Mouse (Mus musculus) embryonic facial prominence, embryonic 11.5 days (tissue): ENCODE data around the gene Mylk3. TPM values are rescaled to one million over a fixed set of nuclear protein-coding genes. Genes with fewer than 3 reads are reported as not detected.

Experiments used
- ATAC-seq: fragments of 200-750 bp; cut with Nextera tagmentation; replicated peaks from 2 replicates; pipeline ENCODE4 v1.8.0; 2017; ENCODE audit warnings: low read depth; ENCODE audit not compliant: insufficient number of reproducible peaks, low FRiP score, low TSS enrichment
- DNase-seq: peaks from one replicate; pipeline ENCODE4 v3.0.0-alpha.2; 2015; ENCODE audit warnings: low spot score
- H3K27ac ChIP-seq: fragments of 300-500 bp; sonication (generic); replicated peaks from 2 replicates; pipeline ENCODE4 v1.5.1; 2014; ENCODE audit warnings: mild to moderate bottlenecking, low read depth, low read length, control low read depth
- H3K27me3 ChIP-seq: fragments of 300-500 bp; sonication (generic); 2 replicates; pipeline ENCODE4 v1.6.1; 2014; ENCODE audit warnings: mild to moderate bottlenecking, low read length, moderate library complexity, mixed read lengths; ENCODE audit not compliant: control insufficient read depth, insufficient read depth
- H3K36me3 ChIP-seq: fragments of 300-500 bp; sonication (generic); replicated peaks from 2 replicates; pipeline ENCODE4 v1.6.1; 2014; ENCODE audit warnings: low read depth, mild to moderate bottlenecking, low read length, moderate library complexity, mixed read lengths; ENCODE audit not compliant: control insufficient read depth, insufficient read depth
- H3K4me1 ChIP-seq: fragments of 300-500 bp; sonication (generic); 2 replicates; pipeline ENCODE4 v1.6.1; 2014; ENCODE audit warnings: low read length, mixed read lengths; ENCODE audit not compliant: control insufficient read depth, insufficient read depth
- H3K4me2 ChIP-seq: fragments of 300-500 bp; sonication (generic); 2 replicates; pipeline ENCODE4 v1.6.1; 2014; ENCODE audit warnings: low read depth, mild to moderate bottlenecking, control low read depth, low read length, moderate library complexity
- H3K4me3 ChIP-seq: fragments of 300-500 bp; sonication (generic); 2 replicates; pipeline ENCODE4 v1.5.1; 2014; ENCODE audit warnings: low read depth, low read length, control low read depth
- H3K9ac ChIP-seq: fragments of 300-500 bp; sonication (generic); replicated peaks from 2 replicates; pipeline ENCODE4 v1.6.1; 2014; ENCODE audit warnings: mild to moderate bottlenecking, control low read depth, low read length
- H3K9me3 ChIP-seq: fragments of 300-500 bp; sonication (generic); replicated peaks from 2 replicates; pipeline ENCODE4 v1.6.1; 2016; ENCODE audit warnings: mild to moderate bottlenecking, low read length, inconsistent platforms, mixed read lengths; ENCODE audit not compliant: control insufficient read depth
- WGBS: fragments of 180-500 bp; shearing (Covaris S2); extraction: QIAGEN DNeasy Blood & Tissue Kit; methylation state at CpG from one replicate; pipeline ENCODE4 v1.1.7; 2014; 5-methylcytosine and 5-hydroxymethylcytosine counted together
- polyA plus RNA-seq: library from polyadenylated mRNA; unstranded; fragments of >200 nt; fragmentation: Nextera tagmentation; extraction: Ambion mirVana; gene quantifications from 2 replicates; pipeline ENCODE4 v1.2.1, GENCODE M21; 2014

Gene Mylk3
- polyA plus RNA-seq, 1 experiment from 2014 or later = 2.9 TPM

DNA sequence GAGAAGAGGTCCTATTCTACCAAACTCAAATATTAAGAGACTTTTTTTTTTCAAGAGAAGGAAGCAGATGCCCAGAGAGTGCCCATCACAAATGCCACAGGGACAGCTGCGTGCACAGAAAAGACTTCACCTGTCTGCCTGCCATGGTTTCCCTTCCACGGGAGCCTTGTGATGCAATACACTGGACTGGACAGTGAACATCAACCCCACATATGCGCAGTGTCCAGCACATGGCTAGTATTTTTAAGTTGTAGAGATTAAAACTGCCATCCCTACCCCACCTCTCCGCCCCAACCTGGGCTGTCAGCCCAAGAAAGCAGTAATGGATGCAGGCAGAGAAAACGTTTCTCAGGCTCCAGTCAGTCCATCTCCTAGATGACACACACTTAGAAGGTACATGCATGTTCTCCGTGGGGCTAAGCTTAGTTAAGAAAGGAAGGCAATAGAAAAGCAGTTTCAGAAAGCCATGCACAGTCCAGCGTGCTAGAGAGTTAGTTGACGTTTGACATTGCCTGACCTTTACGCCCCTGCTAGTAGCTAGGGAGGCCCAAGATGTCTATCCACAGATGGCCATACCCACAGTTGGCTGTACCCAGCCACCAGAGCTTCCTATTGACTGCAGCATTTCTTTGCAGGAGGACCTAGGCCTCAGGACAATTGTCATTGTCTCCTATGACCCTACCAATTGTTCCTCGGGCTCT lies 5.9 kb downstream of the Mylk3 start:
- Histone ChIP-seq H3K4me3 (no peak overlapping the region), H3K27ac (no peak overlapping the region), H3K4me2 (no peak overlapping the region), H3K9ac (no peak overlapping the region), H3K9me3 (no peaks in the 10 kb centered on the region), H3K27me3 (no peaks in the 10 kb centered on the region), H3K4me1 (no peaks in the 10 kb centered on the region), H3K36me3 (no peaks in the 10 kb centered on the region)
- no peak for ATAC-seq
- no peak for DNase-seq
- 71% methylated on average over 10 of the region's 10 CpGs for WGBS

- Histone ChIP-seq H3K9me3 (no peaks in the 10 kb centered on the region), H3K27ac (no peak overlapping the region), H3K4me2 (no peak overlapping the region), H3K4me3 (no peak overlapping the region), H3K27me3 (no peaks in the 10 kb centered on the region), H3K9ac (no peak overlapping the region), H3K36me3 (no peaks in the 10 kb centered on the region), H3K4me1 (no peaks in the 10 kb centered on the region)
- ATAC-seq (no peak), DNase-seq (peak; percentile 53)
- WGBS = 45% methylated on average over 2 of the region's 2 CpGs
These were observed 6.9 kb downstream of the Mylk3 start for GRCm38 (mm10) chr8:85379142-85379781.

DNA sequence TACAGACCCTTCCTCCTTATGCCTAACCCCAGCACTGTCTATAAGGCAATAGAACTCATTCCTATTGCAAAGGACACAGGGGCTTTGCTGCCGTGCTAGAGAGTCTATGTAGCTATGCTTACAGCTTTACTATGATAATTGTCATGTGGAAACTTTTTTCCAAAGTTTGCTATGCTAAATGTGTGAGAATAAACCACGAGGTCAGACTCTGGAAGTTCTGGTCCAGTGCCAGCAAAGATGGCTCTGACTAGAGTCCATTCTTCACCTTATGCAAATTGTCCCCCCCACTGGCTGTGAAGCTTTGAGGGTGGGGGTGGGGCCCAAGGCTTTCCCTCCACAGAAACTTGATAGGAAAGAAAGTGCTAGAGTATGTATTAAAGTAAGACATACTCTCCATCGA lies 9.6 kb downstream of the Mylk3 start:
- DNase-seq (no peak), ATAC-seq (no peak)
- H3K36me3 ChIP-seq = no peaks in the 10 kb centered on the region
- no peak overlapping the region for H3K4me2 ChIP-seq
- H3K4me1 ChIP-seq = no peaks in the 10 kb centered on the region
- WGBS = 68% methylated on average over 3 of the region's 3 CpGs
- H3K27ac ChIP-seq = no peak overlapping the region
- no peak overlapping the region for H3K9ac ChIP-seq
- no peak overlapping the region for H3K4me3 ChIP-seq
- H3K9me3 ChIP-seq = no peaks in the 10 kb centered on the region
- no peaks in the 10 kb centered on the region for H3K27me3 ChIP-seq

GRCm38 (mm10) chr8:85374286-85374685 lies 11.9 kb downstream of the Mylk3 start:
- H3K27ac ChIP-seq = no peak overlapping the region
- peak; percentile 37 for DNase-seq
- 46% methylated on average over 4 of the region's 4 CpGs for WGBS
- H3K9ac ChIP-seq = no peak overlapping the region
- no peaks in the 10 kb centered on the region for H3K4me1 ChIP-seq
- H3K9me3 ChIP-seq = no peaks in the 10 kb centered on the region
- H3K4me3 ChIP-seq = no peak overlapping the region
- H3K36me3 ChIP-seq = no peaks in the 10 kb centered on the region
- ATAC-seq = no peak
- H3K27me3 ChIP-seq = no peaks in the 10 kb centered on the region
- no peak overlapping the region for H3K4me2 ChIP-seq

DNA sequence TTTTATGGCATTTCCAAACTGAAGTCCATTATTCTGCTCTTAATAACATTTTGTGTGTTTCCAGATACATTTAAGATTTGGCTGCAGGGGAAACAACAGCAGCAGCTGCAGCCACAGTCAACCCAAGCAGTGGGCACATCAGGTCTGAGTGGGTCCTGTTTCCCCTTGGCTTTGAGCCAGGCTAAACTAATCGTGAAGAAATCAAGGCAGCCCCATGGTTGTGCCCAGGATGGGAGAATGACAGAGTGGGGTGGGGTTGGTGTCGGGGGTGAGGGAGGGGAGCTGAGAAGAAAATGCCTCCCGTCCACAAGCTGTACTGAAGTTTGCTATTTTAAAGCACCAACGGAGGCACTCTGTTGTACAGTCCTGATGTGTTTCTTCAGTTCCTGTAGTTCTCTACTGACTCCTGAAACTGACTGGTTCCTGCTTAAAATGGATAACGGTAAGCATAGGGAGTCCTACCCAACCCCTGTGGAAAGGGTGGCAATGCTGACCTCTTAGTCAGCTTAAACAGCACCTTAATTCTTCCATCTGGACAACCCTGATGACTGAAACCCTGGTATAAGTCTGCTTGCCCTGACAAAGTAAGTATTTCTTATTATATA lies 12.6 kb downstream of the Mylk3 start:
- 65% methylated on average over 5 of the region's 5 CpGs for WGBS
- H3K27ac ChIP-seq = no peak overlapping the region
- no peak overlapping the region for H3K4me3 ChIP-seq
- H3K9ac ChIP-seq = no peak overlapping the region
- no peaks in the 10 kb centered on the region for H3K36me3 ChIP-seq
- ATAC-seq = no peak
- DNase-seq = no peak
- no peaks in the 10 kb centered on the region for H3K27me3 ChIP-seq
- H3K4me2 ChIP-seq = no peak overlapping the region
- H3K4me1 ChIP-seq = no peaks in the 10 kb centered on the region
- no peaks in the 10 kb centered on the region for H3K9me3 ChIP-seq

GRCm38 (mm10) chr8:85372465-85372839 lies 13.7 kb downstream of the Mylk3 start:
- Histone ChIP-seq H3K27ac (no peak overlapping the region), H3K4me2 (no peak overlapping the region), H3K36me3 (no peaks in the 10 kb centered on the region), H3K9ac (no peak overlapping the region), H3K4me3 (no peak overlapping the region), H3K9me3 (no peaks in the 10 kb centered on the region), H3K4me1 (no peaks in the 10 kb centered on the region), H3K27me3 (no peaks in the 10 kb centered on the region)
- no peak for DNase-seq
- WGBS = 97% methylated on average over 1 of the region's 1 CpGs
- no peak for ATAC-seq

DNA sequence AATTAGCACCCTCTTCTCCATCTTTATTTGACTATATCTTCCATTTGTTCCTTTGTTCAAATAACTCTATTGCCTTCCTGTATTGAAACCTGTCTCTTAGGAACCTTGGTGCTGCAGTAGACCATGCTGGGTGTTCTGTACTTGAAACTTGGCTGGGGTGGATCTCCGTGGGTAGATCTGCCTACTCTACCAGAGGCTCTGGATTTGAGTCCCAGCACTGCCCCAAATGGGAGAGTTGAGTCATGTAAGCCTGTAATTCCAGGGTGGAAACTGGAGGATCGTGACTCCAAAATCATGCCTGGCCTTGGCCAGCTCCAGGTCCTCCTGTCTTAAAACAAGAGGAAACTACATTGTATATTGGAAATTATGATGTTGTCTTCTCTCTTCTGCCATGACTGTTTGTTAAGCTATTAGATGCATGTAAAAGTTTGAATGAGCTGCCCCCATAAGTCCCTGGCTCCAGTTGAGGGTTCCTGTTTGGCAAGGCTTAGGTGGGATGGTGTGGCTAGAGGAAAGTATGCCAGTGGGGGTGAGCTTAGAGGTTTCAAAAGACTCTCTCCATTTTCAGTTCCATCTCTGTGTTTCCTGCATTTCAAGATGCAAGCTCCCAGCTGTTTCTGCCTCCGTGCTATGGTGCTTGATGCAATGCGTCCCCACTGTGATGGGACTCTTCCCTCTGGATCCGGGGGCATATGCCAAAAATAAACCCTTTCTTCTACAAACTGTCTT lies 14.2 kb downstream of the Mylk3 start:
- Histone ChIP-seq H3K4me2 (no peak overlapping the region), H3K9ac (no peak overlapping the region), H3K36me3 (no peaks in the 10 kb centered on the region), H3K4me3 (no peak overlapping the region), H3K9me3 (no peaks in the 10 kb centered on the region), H3K27me3 (no peaks in the 10 kb centered on the region), H3K27ac (no peak overlapping the region), H3K4me1 (no peaks in the 10 kb centered on the region)
- DNase-seq (no peak), ATAC-seq (no peak)
- WGBS = 76% methylated on average over 5 of the region's 5 CpGs

DNA sequence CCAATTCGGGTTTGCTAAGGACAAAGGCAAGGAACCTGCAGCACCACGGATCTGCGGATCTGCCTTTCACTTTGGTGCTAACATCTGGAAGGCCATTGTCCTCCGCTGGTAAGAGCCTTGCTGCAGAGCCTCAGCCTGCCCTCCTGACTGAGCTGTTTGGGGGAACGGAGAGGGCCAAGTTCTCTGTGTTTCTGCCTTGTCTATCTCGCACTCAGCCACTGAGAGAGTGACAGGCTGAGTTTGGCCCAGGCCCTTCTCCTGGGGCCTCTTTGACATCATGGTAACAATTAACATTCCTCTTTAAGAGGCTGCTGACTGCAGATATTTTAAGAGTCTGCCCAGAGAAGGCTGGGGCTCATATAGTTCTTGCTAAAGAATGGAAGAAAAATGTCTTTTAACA lies 21.0 kb downstream of the Mylk3 start:
- DNase-seq (peak; percentile 55), ATAC-seq (peak; percentile 18; the same call in 1 of the 2 replicates)
- Histone ChIP-seq H3K9ac (no peak overlapping the region), H3K4me2 (no peak overlapping the region), H3K27ac (no peak overlapping the region), H3K4me1 (no peaks in the 10 kb centered on the region), H3K9me3 (no peaks in the 10 kb centered on the region), H3K36me3 (no peaks in the 10 kb centered on the region), H3K27me3 (no peaks in the 10 kb centered on the region), H3K4me3 (no peak overlapping the region)
- 32% methylated on average over 6 of the region's 6 CpGs for WGBS
